Mouse (Mus musculus) E14TG2a.4 (cell line): ENCODE measurements around the gene Rbm15b.

ENCODE experiments used
- CTCF ChIP-seq: conservative IDR thresholded peaks from 2 replicates; pipeline ENCODE4 v1.5.1; 2014; ENCODE audit warnings: low read length
- NANOG ChIP-seq: IDR thresholded peaks from 2 replicates; pipeline ENCODE4 v1.6.1; 2014; ENCODE audit warnings: borderline replicate concordance, low read length, mixed read lengths

- TF ChIP-seq CTCF (no peak), NANOG (no peak)
Observed at GRCm38 (mm10) chr9:106884306-106884705, 2.9 kb downstream of the Rbm15b start.
